Mouse (Mus musculus) neural tube, embryonic 15.5 days (tissue): ENCODE results near the gene Nr1i3. TPM values are rescaled to one million over a fixed set of nuclear protein-coding genes. Genes with fewer than 3 reads are reported as not detected.

ENCODE experiments used
- ATAC-seq: fragments of 200-750 bp; cut with Nextera tagmentation; 2 replicates; pipeline ENCODE4 v1.8.0; 2017; ENCODE audit warnings: mild to moderate bottlenecking, moderate TSS enrichment, moderate library complexity; ENCODE audit not compliant: low FRiP score
- H3K27ac ChIP-seq: fragments of 300-500 bp; sonication (generic); replicated peaks from 2 replicates; pipeline ENCODE4 v1.5.1; 2015; ENCODE audit warnings: mild to moderate bottlenecking, inconsistent platforms
- H3K27me3 ChIP-seq: fragments of 300-500 bp; sonication (generic); replicated peaks from 2 replicates; pipeline ENCODE4 v1.6.1; 2015; ENCODE audit warnings: inconsistent platforms
- H3K36me3 ChIP-seq: fragments of 300-500 bp; sonication (generic); 2 replicates; pipeline ENCODE4 v1.6.1; 2015; ENCODE audit warnings: inconsistent platforms
- H3K4me1 ChIP-seq: fragments of 300-500 bp; sonication (generic); 2 replicates; pipeline ENCODE4 v1.6.1; 2015; ENCODE audit warnings: inconsistent platforms
- H3K4me2 ChIP-seq: fragments of 300-500 bp; sonication (generic); 2 replicates; pipeline ENCODE4 v1.6.1; 2015; ENCODE audit warnings: inconsistent platforms, mild to moderate bottlenecking, moderate library complexity
- H3K4me3 ChIP-seq: fragments of 300-500 bp; sonication (generic); replicated peaks from 2 replicates; pipeline ENCODE4 v1.5.1; 2015; ENCODE audit warnings: mild to moderate bottlenecking, inconsistent platforms
- H3K9ac ChIP-seq: fragments of 300-500 bp; sonication (generic); replicated peaks from 2 replicates; pipeline ENCODE4 v1.6.1; 2015; ENCODE audit warnings: mild to moderate bottlenecking, inconsistent platforms
- H3K9me3 ChIP-seq: fragments of 300-500 bp; sonication (generic); replicated peaks from 2 replicates; pipeline ENCODE4 v1.6.1; 2016; ENCODE audit warnings: inconsistent platforms
- WGBS: fragments of 180-500 bp; shearing (Covaris S2); methylation state at CpG from one replicate; pipeline ENCODE4 v1.1.7; 2015; ENCODE audit warnings: mixed read lengths; 5-methylcytosine and 5-hydroxymethylcytosine counted together
- polyA plus RNA-seq: library from polyadenylated mRNA; unstranded; fragments of >200 nt; fragmentation: Nextera tagmentation; extraction: Ambion mirVana; gene quantifications from 2 replicates; pipeline ENCODE4 v1.2.1, GENCODE M21; 2015

Nr1i3 gene
- polyA plus RNA-seq, 1 experiment from 2014 or later: 0.38 TPM

DNA sequence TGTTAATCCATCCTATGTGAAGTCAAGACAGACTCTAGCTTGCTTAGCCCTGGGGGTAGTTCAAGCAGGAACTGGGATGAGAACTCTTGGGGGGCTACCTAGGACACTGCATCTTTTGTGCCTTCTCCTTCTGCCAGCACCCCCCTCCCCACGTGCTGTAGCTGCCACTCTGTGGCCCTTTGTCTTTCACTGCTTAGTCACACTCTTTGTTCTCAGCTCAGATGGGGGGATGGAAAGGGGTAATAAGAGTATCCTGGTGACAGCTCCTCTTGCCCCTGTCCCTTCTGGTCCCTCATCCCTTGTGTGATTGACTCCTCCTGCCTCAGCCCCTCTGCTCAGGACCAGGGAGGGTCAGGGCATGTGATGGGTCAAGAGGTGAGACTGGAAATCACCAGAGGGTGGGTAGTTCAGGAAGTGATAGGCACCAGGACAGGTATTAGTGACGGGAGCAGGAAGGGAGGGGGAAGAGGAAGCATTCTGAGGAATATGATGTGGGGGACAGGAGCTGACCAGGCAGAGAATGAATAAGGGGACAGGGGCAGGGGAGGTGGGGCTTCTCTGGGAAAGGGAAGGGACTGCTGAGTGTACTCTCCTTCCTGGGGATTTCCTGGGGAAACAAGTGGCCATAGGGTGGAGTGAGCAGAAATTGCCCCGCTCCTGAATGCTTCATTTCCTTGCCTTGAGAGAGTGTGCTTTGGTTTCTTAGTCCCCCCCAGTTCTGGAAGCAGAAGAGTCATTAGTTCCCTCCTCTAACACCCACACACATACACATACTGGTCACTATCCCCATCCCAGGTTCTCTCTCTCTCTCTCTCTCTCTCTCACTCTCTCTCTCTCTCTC lies 34.8 kb downstream of the Nr1i3 start:
- no peaks in the 10 kb centered on the region for H3K27me3 ChIP-seq
- no peak overlapping the region for H3K9ac ChIP-seq
- no peak overlapping the region for H3K27ac ChIP-seq
- ATAC-seq: no peak
- H3K4me2 ChIP-seq: peak overlapping the region; percentile 78; the same call in 1 of the 2 replicates
- H3K4me3 ChIP-seq: no peak overlapping the region
- H3K36me3 ChIP-seq: peaks cover 5% of the 10 kb centered on the region; the same call in 1 of the 2 replicates
- no peaks in the 10 kb centered on the region for H3K9me3 ChIP-seq
- peaks cover 60% of the 10 kb centered on the region for H3K4me1 ChIP-seq
- 54% methylated on average over 3 of the region's 3 CpGs for WGBS

DNA sequence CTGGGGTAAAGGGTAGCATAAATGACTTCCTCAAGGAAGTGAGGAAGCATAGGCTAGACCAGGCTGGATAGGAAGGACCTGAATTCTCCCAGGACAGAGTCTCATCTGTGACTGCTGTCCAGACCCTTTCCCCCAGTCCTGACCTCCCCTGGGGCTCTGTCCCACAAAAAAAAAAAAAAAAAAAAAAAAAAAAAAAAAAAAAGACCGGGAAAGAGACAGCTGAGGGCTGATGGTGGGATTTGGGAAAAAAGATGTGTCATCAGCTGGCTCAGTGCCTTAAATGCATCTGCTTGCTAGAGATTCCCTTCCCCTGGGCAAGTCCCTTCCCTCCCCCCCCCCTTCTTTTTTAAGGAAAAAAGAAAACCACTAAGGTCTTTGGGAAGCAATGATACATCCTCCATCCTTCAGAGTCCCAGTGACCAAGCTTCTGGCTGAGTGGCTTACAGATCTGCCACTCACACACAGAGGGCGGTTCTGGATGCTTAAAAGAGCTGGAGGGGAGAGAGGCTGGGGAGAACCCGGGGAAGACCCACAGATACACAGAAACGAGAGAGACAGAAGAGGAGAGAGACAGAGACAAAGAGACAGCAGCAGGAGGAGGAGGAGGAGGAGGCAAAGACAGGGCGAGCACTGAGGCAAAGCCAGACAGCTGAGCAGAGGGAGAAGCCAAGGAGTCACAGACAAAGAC lies 36.3 kb downstream of the Nr1i3 start, which contains the start of gene Adamts4:
TSS of gene Adamts4 (plus strand) at position 509 of the 688 bp plus-strand sequence.
- WGBS: 16% methylated on average over 5 of the region's 5 CpGs
- no peaks in the 10 kb centered on the region for H3K9me3 ChIP-seq
- peak within 1 kb of the TSS; percentile 42 for H3K9ac ChIP-seq
- peaks cover 55% of the 10 kb centered on the region for H3K4me1 ChIP-seq
- peak within 1 kb of the TSS; percentile 12 for H3K4me3 ChIP-seq
- H3K27ac ChIP-seq: peak within 1 kb of the TSS; percentile 60
- H3K27me3 ChIP-seq: no peaks in the 10 kb centered on the region
- ATAC-seq: no peak
- peak within 1 kb of the TSS; percentile 49 for H3K4me2 ChIP-seq
- no peaks in the 10 kb centered on the region for H3K36me3 ChIP-seq

DNA sequence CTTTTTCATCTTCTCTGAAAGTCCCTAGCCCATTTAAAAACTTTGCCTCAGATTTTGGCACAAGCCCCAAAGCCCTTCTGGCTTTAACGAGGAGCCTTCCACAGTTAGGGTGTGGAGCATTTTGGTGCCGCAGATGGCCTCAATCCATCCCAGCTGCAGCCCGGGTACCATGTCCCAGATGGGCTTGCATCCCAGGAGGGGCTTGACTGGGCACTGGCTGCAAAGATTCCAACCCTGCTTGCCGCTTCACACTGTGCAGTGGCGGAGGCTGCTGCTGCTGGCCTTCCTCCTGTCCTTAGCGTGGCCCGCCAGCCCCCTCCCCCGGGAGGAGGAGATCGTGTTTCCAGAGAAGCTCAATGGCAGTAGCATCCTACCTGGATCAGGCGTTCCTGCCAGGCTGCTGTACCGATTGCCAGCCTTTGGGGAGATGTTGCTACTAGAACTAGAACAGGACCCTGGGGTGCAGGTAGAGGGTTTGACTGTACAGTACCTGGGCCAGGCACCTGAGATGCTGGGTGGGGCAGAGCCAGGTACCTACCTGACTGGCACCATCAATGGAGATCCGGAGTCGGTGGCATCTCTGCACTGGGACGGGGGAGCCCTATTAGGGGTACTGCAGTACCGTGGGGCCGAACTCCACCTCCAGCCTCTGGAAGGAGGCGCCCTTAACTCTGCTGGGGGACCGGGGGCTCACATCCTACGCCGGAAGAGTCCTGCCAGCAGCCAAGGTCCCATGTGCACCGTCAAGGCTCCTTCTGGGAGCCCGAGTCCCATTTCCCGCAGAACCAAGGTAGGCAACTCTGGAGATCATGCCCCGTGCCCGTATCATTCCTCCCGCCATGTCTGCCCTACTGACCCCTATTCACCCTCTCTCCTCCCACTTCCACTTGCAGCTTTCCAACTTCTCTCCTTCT lies 37.2 kb downstream of the Nr1i3 start, which contains the start of gene Ndufs2:
TSS of gene Ndufs2 (minus strand) at position 709 of the 914 bp plus-strand sequence.
- no peak for ATAC-seq
- peaks cover 47% of the 10 kb centered on the region for H3K4me1 ChIP-seq

DNA sequence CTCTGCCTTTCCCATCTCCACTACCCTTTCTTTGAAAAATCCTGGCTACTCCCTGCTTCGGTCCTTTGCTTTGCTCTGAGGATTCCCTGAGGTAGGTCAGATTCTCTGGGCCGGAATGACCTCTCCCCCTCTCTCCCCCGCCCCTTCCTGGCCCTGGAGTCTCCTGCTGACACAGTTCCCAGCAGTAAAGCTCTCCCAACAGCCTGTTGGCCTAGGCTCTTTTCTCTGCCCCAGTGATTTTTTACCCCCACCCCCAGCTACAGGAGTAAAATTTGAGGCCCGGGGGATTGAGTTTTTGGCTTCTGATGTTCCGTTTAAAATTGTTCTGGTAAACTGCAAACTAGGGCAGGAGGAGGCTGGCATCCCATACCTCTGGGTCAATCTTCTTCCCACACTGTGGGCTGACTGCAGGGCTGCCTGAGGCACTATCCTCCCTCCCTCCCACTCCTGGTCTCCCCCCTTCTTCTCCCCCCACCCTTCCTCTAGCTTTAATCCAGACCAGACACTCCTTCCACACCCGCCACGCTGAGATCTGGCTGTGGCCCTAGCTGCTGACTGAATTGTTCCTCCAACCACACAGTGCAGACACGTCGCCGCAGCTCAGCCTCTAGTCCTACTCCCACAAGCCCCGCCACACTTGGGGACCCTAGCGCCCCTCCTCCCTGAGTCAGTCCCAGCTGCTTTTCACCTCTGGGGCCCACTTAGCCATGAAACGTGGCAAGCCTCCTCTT lies 38.0 kb downstream of the Nr1i3 start:
- no peak overlapping the region for H3K9ac ChIP-seq
- peak overlapping the region; percentile 49 for H3K4me2 ChIP-seq
- no peak for ATAC-seq
- 10% methylated on average over 13 of the region's 13 CpGs for WGBS
- H3K27ac ChIP-seq: peak overlapping the region; percentile 60
- H3K36me3 ChIP-seq: no peaks in the 10 kb centered on the region
- no peaks in the 10 kb centered on the region for H3K27me3 ChIP-seq
- no peaks in the 10 kb centered on the region for H3K9me3 ChIP-seq
- peak overlapping the region; percentile 12 for H3K4me3 ChIP-seq
- peaks cover 42% of the 10 kb centered on the region for H3K4me1 ChIP-seq

More for the DNA sequence above, 37.2 kb downstream of the Nr1i3 start, which contains the start of gene Ndufs2:
- H3K4me2 ChIP-seq: peak within 1 kb of the TSS; percentile 49
- H3K9me3 ChIP-seq: no peaks in the 10 kb centered on the region
- peak within 1 kb of the TSS; percentile 42 for H3K9ac ChIP-seq
- peak within 1 kb of the TSS; percentile 12 for H3K4me3 ChIP-seq
- peak within 1 kb of the TSS; percentile 60 for H3K27ac ChIP-seq
- H3K36me3 ChIP-seq: no peaks in the 10 kb centered on the region
- H3K27me3 ChIP-seq: no peaks in the 10 kb centered on the region
- WGBS: 18% methylated on average over 26 of the region's 26 CpGs

GRCm38 (mm10) chr1:171252415-171252814 lies 38.6 kb downstream of the Nr1i3 start:
- no peak for ATAC-seq
- Histone ChIP-seq H3K36me3 (no peaks in the 10 kb centered on the region), H3K9ac (no peak overlapping the region), H3K27me3 (no peaks in the 10 kb centered on the region), H3K9me3 (no peaks in the 10 kb centered on the region), H3K27ac (peak overlapping the region; percentile 60), H3K4me1 (peaks cover 42% of the 10 kb centered on the region), H3K4me3 (0 out of 2 replicates have a peak overlapping the region, but pooled peaks have one; percentile 6), H3K4me2 (peak overlapping the region; percentile 49)
- WGBS: 58% methylated on average over 17 of the region's 17 CpGs

GRCm38 (mm10) chr1:171256095-171256818 lies 42.5 kb downstream of the Nr1i3 start:
- Histone ChIP-seq H3K27ac (no peak overlapping the region), H3K4me1 (peaks cover 19% of the 10 kb centered on the region), H3K36me3 (no peaks in the 10 kb centered on the region), H3K27me3 (0 out of 2 replicates have a peak, but pooled peaks cover 2% of the 10 kb centered on the region), H3K4me2 (no peak overlapping the region), H3K9ac (no peak overlapping the region), H3K4me3 (no peak overlapping the region), H3K9me3 (no peaks in the 10 kb centered on the region)
- no peak for ATAC-seq
- 93% methylated on average over 24 of the region's 24 CpGs for WGBS

DNA sequence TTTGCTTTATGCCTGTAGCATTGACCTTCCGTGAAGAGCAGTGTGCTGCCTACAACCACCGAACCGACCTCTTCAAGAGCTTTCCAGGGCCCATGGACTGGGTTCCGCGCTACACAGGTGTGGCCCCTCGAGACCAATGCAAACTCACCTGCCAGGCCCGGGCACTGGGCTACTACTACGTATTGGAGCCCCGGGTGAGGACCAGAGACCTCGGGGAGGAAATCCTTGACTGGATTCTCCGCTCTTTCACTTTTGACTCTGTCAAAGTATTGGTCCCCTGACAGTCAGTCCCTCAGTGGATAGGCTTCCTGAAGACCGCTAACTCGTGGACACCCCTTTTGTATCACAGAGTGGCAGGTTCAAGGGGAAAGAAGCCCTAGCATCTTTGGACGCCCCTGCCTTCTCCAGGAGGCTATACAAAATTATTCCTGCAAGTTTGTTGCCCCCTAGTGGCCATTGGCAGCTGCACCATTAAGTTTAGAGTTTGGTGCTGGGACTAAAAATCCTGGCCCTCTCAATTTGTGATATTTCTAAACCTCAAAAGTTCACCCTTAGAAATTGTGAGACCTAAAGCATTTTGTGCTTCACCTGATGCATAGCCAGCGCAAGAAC lies 43.3 kb downstream of the Nr1i3 start:
- Histone ChIP-seq H3K9ac (no peak overlapping the region), H3K27ac (no peak overlapping the region), H3K36me3 (no peaks in the 10 kb centered on the region), H3K4me3 (no peak overlapping the region), H3K4me2 (no peak overlapping the region), H3K27me3 (0 out of 2 replicates have a peak, but pooled peaks cover 2% of the 10 kb centered on the region), H3K4me1 (peaks cover 13% of the 10 kb centered on the region), H3K9me3 (no peaks in the 10 kb centered on the region)
- no peak for ATAC-seq
- WGBS: 70% methylated on average over 15 of the region's 15 CpGs

- no peak overlapping the region for H3K27ac ChIP-seq
- WGBS: 88% methylated on average over 9 of the region's 9 CpGs
Observed at GRCm38 (mm10) chr1:171257781-171258180, 44.0 kb downstream of the Nr1i3 start.

DNA sequence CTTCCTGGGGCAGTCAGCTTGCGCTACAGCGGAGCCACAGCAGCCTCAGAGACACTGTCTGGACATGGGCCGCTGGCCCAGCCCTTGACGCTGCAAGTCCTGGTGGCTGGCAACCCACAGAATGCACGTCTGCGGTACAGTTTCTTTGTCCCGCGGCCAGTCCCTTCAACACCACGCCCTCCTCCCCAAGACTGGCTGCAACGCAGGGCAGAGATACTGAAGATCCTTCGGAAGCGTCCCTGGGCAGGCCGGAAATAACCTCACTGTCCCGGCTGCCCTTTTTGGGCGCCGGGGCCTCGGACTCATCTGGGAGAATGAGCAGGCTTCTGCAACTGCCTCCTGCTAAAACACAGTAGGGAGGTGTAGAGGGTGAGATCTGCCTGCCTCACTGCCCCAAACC lies 45.2 kb downstream of the Nr1i3 start:
- WGBS: 79% methylated on average over 17 of the region's 17 CpGs
- no peaks in the 10 kb centered on the region for H3K9me3 ChIP-seq
- H3K4me3 ChIP-seq: no peak overlapping the region
- H3K9ac ChIP-seq: no peak overlapping the region
- ATAC-seq: no peak
- no peak overlapping the region for H3K27ac ChIP-seq
- peaks cover 20% of the 10 kb centered on the region for H3K4me1 ChIP-seq
- 0 out of 2 replicates have a peak, but pooled peaks cover 2% of the 10 kb centered on the region for H3K27me3 ChIP-seq
- H3K36me3 ChIP-seq: no peaks in the 10 kb centered on the region
- no peak overlapping the region for H3K4me2 ChIP-seq

More at GRCm38 (mm10) chr1:171257781-171258180, 44.0 kb downstream of the Nr1i3 start:
- no peak overlapping the region for H3K4me3 ChIP-seq
- ATAC-seq: no peak
- H3K36me3 ChIP-seq: no peaks in the 10 kb centered on the region
- H3K4me2 ChIP-seq: no peak overlapping the region
- no peak overlapping the region for H3K9ac ChIP-seq
- H3K4me1 ChIP-seq: peaks cover 13% of the 10 kb centered on the region
- no peaks in the 10 kb centered on the region for H3K9me3 ChIP-seq
- 0 out of 2 replicates have a peak, but pooled peaks cover 2% of the 10 kb centered on the region for H3K27me3 ChIP-seq

GRCm38 (mm10) chr1:171260316-171260715 lies 46.5 kb downstream of the Nr1i3 start:
- WGBS: 83% methylated on average over 3 of the region's 3 CpGs
- no peak for ATAC-seq
- Histone ChIP-seq H3K27ac (no peak overlapping the region), H3K4me2 (no peak overlapping the region), H3K36me3 (no peaks in the 10 kb centered on the region), H3K4me1 (peaks cover 20% of the 10 kb centered on the region), H3K4me3 (no peak overlapping the region), H3K27me3 (0 out of 2 replicates have a peak, but pooled peaks cover 2% of the 10 kb centered on the region), H3K9ac (no peak overlapping the region), H3K9me3 (no peaks in the 10 kb centered on the region)
